Mouse (Mus musculus): ENCODE measurements around the gene Sppl2a. TPM values are rescaled to one million over a fixed set of nuclear protein-coding genes. Genes with fewer than 3 reads are reported as not detected.

The Sppl2a gene
- polyA plus RNA-seq, 1 experiment: 22.3 TPM

GRCm38 (mm10) chr2:126943211-126943610, 10.2 kb upstream of the Sppl2a start:
- no peak for TF ChIP-seq POLR2A (IDR thresholded peaks at IDR 0.05; ENCODE audit: extremely low read depth, insufficient read depth, low read length)
- Histone ChIP-seq H3K4me1 (ENCODE audit: control insufficient read depth, insufficient read depth, low read length) (no peaks in the 10 kb centered on the region), H3K27ac (ENCODE audit: insufficient read depth, low read length) (no peak overlapping the region)

GRCm38 (mm10) chr2:126940314-126940866, 7.4 kb upstream of the Sppl2a start:
- TF ChIP-seq CTCF (IDR thresholded peaks at IDR 0.05; ENCODE audit: extremely low read depth, insufficient read depth, low read length): no peak
- TF ChIP-seq POLR2A (IDR thresholded peaks at IDR 0.05; ENCODE audit: extremely low read depth, insufficient read depth, low read length): no peak
- Histone ChIP-seq H3K4me1 (ENCODE audit: control insufficient read depth, insufficient read depth, low read length) (no peaks in the 10 kb centered on the region), H3K27ac (ENCODE audit: insufficient read depth, low read length) (no peak overlapping the region), H3K4me3 (ENCODE audit: insufficient read depth, low read length) (no peak overlapping the region)

More at GRCm38 (mm10) chr2:126943211-126943610, 10.2 kb upstream of the Sppl2a start:
- no peak overlapping the region for H3K4me3 ChIP-seq (ENCODE audit: insufficient read depth, low read length)

GRCm38 (mm10) chr2:126938069-126938468, 5.0 kb upstream of the Sppl2a start:
- no peak for TF ChIP-seq POLR2A (IDR thresholded peaks at IDR 0.05; ENCODE audit: extremely low read depth, insufficient read depth, low read length)
- TF ChIP-seq CTCF (IDR thresholded peaks at IDR 0.05; ENCODE audit: extremely low read depth, insufficient read depth, low read length): no peak
- no peaks in the 10 kb centered on the region; the same call in 1 of the 2 replicates for H3K4me1 ChIP-seq (ENCODE audit: control insufficient read depth, insufficient read depth, low read length)
- H3K27ac ChIP-seq (ENCODE audit: insufficient read depth, low read length): no peak overlapping the region
- H3K4me3 ChIP-seq (ENCODE audit: insufficient read depth, low read length): no peak overlapping the region

GRCm38 (mm10) chr2:126933921-126934320, 886 bp upstream of the Sppl2a start:
- TF ChIP-seq POLR2A (IDR thresholded peaks at IDR 0.05; ENCODE audit: extremely low read depth, insufficient read depth, low read length): no peak
- no peak for TF ChIP-seq CTCF (IDR thresholded peaks at IDR 0.05; ENCODE audit: extremely low read depth, insufficient read depth, low read length)
- Histone ChIP-seq H3K4me3 (ENCODE audit: insufficient read depth, low read length) (no peak overlapping the region; the same call in 1 of the 2 replicates), H3K27ac (ENCODE audit: insufficient read depth, low read length) (no peak overlapping the region), H3K4me1 (ENCODE audit: control insufficient read depth, insufficient read depth, low read length) (no peaks in the 10 kb centered on the region; the same call in 1 of the 2 replicates)

- TF ChIP-seq POLR2A (IDR thresholded peaks at IDR 0.05; ENCODE audit: extremely low read depth, insufficient read depth, low read length) (no peak), CTCF (IDR thresholded peaks at IDR 0.05; ENCODE audit: extremely low read depth, insufficient read depth, low read length) (no peak)
- Histone ChIP-seq H3K4me3 (ENCODE audit: insufficient read depth, low read length) (peak overlapping the region; percentile 63), H3K4me1 (ENCODE audit: control insufficient read depth, insufficient read depth, low read length) (no peaks in the 10 kb centered on the region; the same call in 1 of the 2 replicates), H3K27ac (ENCODE audit: insufficient read depth, low read length) (0 out of 2 replicates have a peak overlapping the region, but pooled peaks have one; percentile 38)
Measured at GRCm38 (mm10) chr2:126932261-126932896, 656 bp downstream of the Sppl2a start.

- Histone ChIP-seq H3K4me3 (ENCODE audit: insufficient read depth, low read length) (peak overlapping the region; percentile 63; the same call in 1 of the 2 replicates), H3K4me1 (ENCODE audit: control insufficient read depth, insufficient read depth, low read length) (no peaks in the 10 kb centered on the region; the same call in 1 of the 2 replicates), H3K27ac (ENCODE audit: insufficient read depth, low read length) (no peak overlapping the region)
- TF ChIP-seq CTCF (IDR thresholded peaks at IDR 0.05; ENCODE audit: extremely low read depth, insufficient read depth, low read length): no peak
- no peak for TF ChIP-seq POLR2A (IDR thresholded peaks at IDR 0.05; ENCODE audit: extremely low read depth, insufficient read depth, low read length)
Measured at GRCm38 (mm10) chr2:126931784-126932183, 1.3 kb downstream of the Sppl2a start.

GRCm38 (mm10) chr2:126928681-126929080, 4.4 kb downstream of the Sppl2a start:
- Histone ChIP-seq H3K4me1 (ENCODE audit: control insufficient read depth, insufficient read depth, low read length) (no peaks in the 10 kb centered on the region; the same call in 1 of the 2 replicates), H3K27ac (ENCODE audit: insufficient read depth, low read length) (no peak overlapping the region), H3K4me3 (ENCODE audit: insufficient read depth, low read length) (no peak overlapping the region)
- TF ChIP-seq POLR2A (IDR thresholded peaks at IDR 0.05; ENCODE audit: extremely low read depth, insufficient read depth, low read length) (no peak), CTCF (IDR thresholded peaks at IDR 0.05; ENCODE audit: extremely low read depth, insufficient read depth, low read length) (no peak)

GRCm38 (mm10) chr2:126920358-126921060, 12.5 kb downstream of the Sppl2a start:
- no peak for TF ChIP-seq CTCF (IDR thresholded peaks at IDR 0.05; ENCODE audit: extremely low read depth, insufficient read depth, low read length)
- no peak for TF ChIP-seq POLR2A (IDR thresholded peaks at IDR 0.05; ENCODE audit: extremely low read depth, insufficient read depth, low read length)
- Histone ChIP-seq H3K4me3 (ENCODE audit: insufficient read depth, low read length) (no peak overlapping the region), H3K27ac (ENCODE audit: insufficient read depth, low read length) (no peak overlapping the region), H3K4me1 (ENCODE audit: control insufficient read depth, insufficient read depth, low read length) (no peaks in the 10 kb centered on the region)

GRCm38 (mm10) chr2:126916236-126916635, 16.8 kb downstream of the Sppl2a start:
- H3K27ac ChIP-seq (ENCODE audit: insufficient read depth, low read length): no peak overlapping the region
- TF ChIP-seq POLR2A (IDR thresholded peaks at IDR 0.05; ENCODE audit: extremely low read depth, insufficient read depth, low read length): no peak
- TF ChIP-seq CTCF (IDR thresholded peaks at IDR 0.05; ENCODE audit: extremely low read depth, insufficient read depth, low read length): no peak
- no peak overlapping the region for H3K4me3 ChIP-seq (ENCODE audit: insufficient read depth, low read length)
- H3K4me1 ChIP-seq (ENCODE audit: control insufficient read depth, insufficient read depth, low read length): no peaks in the 10 kb centered on the region
